Mouse (Mus musculus) liver, postnatal 0 days (tissue): Measurements from ENCODE around the gene Kif26b.

Experiments
- CTCF ChIP-seq: sonication (generic); IDR thresholded peaks from 2 replicates; pipeline ENCODE4 v1.5.1; 2016; ENCODE audit warnings: antibody characterized with exemption, low read depth
- EP300 ChIP-seq: IDR thresholded peaks from 2 replicates; pipeline ENCODE4 v1.6.1; 2016; ENCODE audit warnings: antibody characterized with exemption, low read depth, mild to moderate bottlenecking

- TF ChIP-seq CTCF = no peak
- TF ChIP-seq EP300 = no peak
Measured at GRCm38 (mm10) chr1:178523152-178523551, 5.8 kb upstream of the Kif26b start.
